Mouse (Mus musculus): ENCODE data around the gene Adam15. TPM values are rescaled to one million over a fixed set of nuclear protein-coding genes. Genes with fewer than 3 reads are reported as not detected.

The Adam15 gene
- total and polyA plus RNA-seq, 2 experiments from 2014 or later = 53.3 to 56.4 TPM

DNA sequence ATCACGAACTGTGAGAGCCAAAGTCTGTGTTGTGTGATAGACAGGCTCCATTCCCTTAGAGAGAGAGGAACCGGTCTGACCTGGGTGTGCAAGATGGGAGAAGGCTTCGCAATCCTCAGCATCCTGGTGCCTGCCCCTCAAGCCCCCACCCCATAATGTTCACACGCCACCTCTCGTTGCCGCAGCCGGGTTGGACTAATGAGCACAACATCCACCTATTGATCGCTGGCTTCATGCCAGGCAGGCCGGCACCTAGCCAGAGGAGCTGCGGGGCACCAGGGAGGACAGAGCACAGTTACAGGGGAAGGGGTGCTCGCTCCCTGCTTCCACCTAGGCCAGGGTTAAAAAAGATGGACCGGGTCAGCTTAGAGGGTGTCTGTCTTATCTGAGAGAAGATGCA, 17.3 kb downstream of the Adam15 start:
- Histone ChIP-seq H3K4me2 (ENCODE audit: low read depth) (no peak overlapping the region), H3K36me3 (ENCODE audit: insufficient read depth) (peaks cover 9% of the 10 kb centered on the region), H3K27me3 (ENCODE audit: insufficient read depth, low read length) (no peaks in the 10 kb centered on the region), H3K27ac (ENCODE audit: low read depth, low read length) (no peak overlapping the region), H3K4me3 (ENCODE audit: low read depth, low read length) (no peak overlapping the region), H3K9ac (no peak overlapping the region; the same call in 1 of the 2 replicates), H3K4me1 (ENCODE audit: insufficient read depth) (peaks cover 17% of the 10 kb centered on the region), H3K9me3 (ENCODE audit: low read length) (no peaks in the 10 kb centered on the region)
- no peak for TF ChIP-seq CTCF (IDR thresholded peaks at IDR 0.05; ENCODE audit: low read depth)
- DNase-seq (no peak), ATAC-seq (no peak)
- 30% methylated on average over 12 of the region's 12 CpGs for WGBS

DNA sequence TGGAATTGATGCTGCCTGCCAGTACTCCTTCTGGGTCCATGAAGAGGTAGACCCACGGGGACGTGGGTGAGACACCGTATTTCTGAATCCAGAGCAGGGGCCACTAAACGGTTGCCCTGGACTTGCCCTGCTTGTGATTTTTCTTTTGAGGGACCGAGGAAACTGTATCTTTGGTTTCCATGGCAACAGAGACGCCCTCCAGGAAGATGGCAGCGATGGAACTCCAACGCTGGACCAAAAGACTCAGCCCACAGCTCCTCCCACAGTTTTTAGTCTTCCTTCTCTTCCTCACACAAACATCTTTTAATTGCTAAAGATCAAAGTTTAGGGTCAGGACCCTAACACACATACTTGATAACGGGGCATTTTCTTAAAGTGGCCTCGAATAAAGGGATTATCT, 17.8 kb downstream of the Adam15 start:
- DNase-seq = peak; percentile 49
- no peak overlapping the region for H3K4me3 ChIP-seq (ENCODE audit: low read depth, low read length)
- no peak overlapping the region for H3K4me2 ChIP-seq (ENCODE audit: low read depth)
- WGBS = 32% methylated on average over 10 of the region's 10 CpGs
- H3K27ac ChIP-seq (ENCODE audit: low read depth, low read length) = no peak overlapping the region
- no peaks in the 10 kb centered on the region for H3K9me3 ChIP-seq (ENCODE audit: low read length)
- no peak overlapping the region for H3K9ac ChIP-seq
- H3K4me1 ChIP-seq (ENCODE audit: insufficient read depth) = peaks cover 17% of the 10 kb centered on the region
- no peaks in the 10 kb centered on the region for H3K27me3 ChIP-seq (ENCODE audit: insufficient read depth, low read length)
- H3K36me3 ChIP-seq (ENCODE audit: insufficient read depth) = peaks cover 9% of the 10 kb centered on the region
- no peak for ATAC-seq
- TF ChIP-seq CTCF (IDR thresholded peaks at IDR 0.05; ENCODE audit: low read depth) = no peak

DNA sequence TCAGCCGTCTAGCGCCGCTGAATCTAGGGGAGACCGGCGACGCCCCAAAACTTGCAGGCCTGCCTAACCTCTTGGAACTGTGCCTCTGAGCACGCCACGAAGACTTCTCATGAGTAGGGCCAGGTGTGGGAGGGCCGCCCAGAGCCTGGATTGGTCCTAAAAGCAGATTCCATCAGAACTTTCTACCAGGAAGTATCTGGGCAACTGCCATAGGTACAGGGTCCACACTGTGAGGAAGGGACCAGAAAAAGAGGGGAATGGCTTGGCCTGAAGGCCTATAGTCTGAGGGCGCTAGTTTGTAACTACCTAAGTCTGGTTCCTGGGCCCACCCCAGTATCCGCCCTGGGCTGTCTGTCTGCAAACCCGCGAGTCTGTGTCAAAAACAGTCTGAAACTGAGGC, 18.2 kb downstream of the Adam15 start:
- no peak for ATAC-seq
- Histone ChIP-seq H3K4me2 (ENCODE audit: low read depth) (no peak overlapping the region), H3K4me1 (ENCODE audit: insufficient read depth) (peaks cover 16% of the 10 kb centered on the region), H3K27ac (ENCODE audit: low read depth, low read length) (no peak overlapping the region), H3K27me3 (ENCODE audit: insufficient read depth, low read length) (no peaks in the 10 kb centered on the region), H3K36me3 (ENCODE audit: insufficient read depth) (peaks cover 9% of the 10 kb centered on the region), H3K4me3 (ENCODE audit: low read depth, low read length) (no peak overlapping the region), H3K9ac (no peak overlapping the region), H3K9me3 (ENCODE audit: low read length) (no peaks in the 10 kb centered on the region)
- WGBS = 73% methylated on average over 13 of the region's 13 CpGs
- DNase-seq = no peak
- TF ChIP-seq CTCF (IDR thresholded peaks at IDR 0.05; ENCODE audit: low read depth) = no peak

DNA sequence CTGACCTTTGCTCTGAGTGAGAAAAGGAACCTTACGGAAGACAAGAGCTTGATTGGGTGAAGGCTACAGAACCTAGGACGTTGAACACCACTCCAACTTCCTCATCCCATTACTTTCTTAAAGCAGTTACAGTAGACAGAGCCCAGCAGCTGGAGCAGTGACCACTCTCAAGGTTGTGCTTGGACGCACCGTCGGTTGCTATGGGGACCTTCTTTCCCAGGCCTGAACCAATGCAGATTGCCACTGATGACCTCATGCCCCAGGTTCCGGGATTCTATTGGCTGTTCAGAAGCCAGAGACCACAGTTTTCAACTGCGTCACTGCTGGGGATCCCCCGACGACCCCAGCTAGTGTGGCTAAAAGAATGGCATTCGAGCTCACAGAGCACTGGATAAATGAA, 18.8 kb downstream of the Adam15 start:
- no peak for TF ChIP-seq CTCF (IDR thresholded peaks at IDR 0.05; ENCODE audit: low read depth)
- Histone ChIP-seq H3K9me3 (ENCODE audit: low read length) (no peaks in the 10 kb centered on the region), H3K27ac (ENCODE audit: low read depth, low read length) (no peak overlapping the region), H3K4me3 (ENCODE audit: low read depth, low read length) (no peak overlapping the region), H3K36me3 (ENCODE audit: insufficient read depth) (peaks cover 9% of the 10 kb centered on the region), H3K27me3 (ENCODE audit: insufficient read depth, low read length) (no peaks in the 10 kb centered on the region), H3K4me1 (ENCODE audit: insufficient read depth) (peaks cover 10% of the 10 kb centered on the region), H3K4me2 (ENCODE audit: low read depth) (no peak overlapping the region), H3K9ac (no peak overlapping the region)
- WGBS = 25% methylated on average over 10 of the region's 10 CpGs
- DNase-seq = no peak
- ATAC-seq = peak; percentile 44

DNA sequence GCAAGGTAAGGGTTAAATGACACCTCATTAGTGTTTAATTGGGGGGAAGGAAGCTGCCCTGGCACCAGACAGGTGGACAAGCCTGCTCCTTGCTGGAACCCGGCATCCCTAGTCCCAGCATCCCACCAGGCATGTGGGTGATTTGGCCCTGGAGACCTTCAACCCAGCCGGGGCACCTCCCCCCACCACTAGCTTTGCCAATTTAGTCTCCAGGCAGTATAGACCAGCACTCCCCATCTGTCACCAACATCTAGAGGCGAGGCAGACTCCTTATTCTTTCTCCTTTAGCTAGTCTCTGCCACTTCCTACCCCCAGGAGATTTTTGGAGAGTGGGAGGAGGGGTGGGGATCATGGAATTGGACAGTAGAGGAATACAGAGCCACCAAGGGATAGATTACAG, 19.4 kb downstream of the Adam15 start:
- 39% methylated on average over 3 of the region's 3 CpGs for WGBS
- Histone ChIP-seq H3K9ac (no peak overlapping the region), H3K4me3 (ENCODE audit: low read depth, low read length) (no peak overlapping the region), H3K4me1 (ENCODE audit: insufficient read depth) (peaks cover 9% of the 10 kb centered on the region), H3K4me2 (ENCODE audit: low read depth) (no peak overlapping the region), H3K36me3 (ENCODE audit: insufficient read depth) (peaks cover 9% of the 10 kb centered on the region), H3K27ac (ENCODE audit: low read depth, low read length) (no peak overlapping the region), H3K27me3 (ENCODE audit: insufficient read depth, low read length) (no peaks in the 10 kb centered on the region), H3K9me3 (ENCODE audit: low read length) (no peaks in the 10 kb centered on the region)
- ATAC-seq = no peak
- DNase-seq = no peak
- TF ChIP-seq CTCF (IDR thresholded peaks at IDR 0.05; ENCODE audit: low read depth) = no peak

DNA sequence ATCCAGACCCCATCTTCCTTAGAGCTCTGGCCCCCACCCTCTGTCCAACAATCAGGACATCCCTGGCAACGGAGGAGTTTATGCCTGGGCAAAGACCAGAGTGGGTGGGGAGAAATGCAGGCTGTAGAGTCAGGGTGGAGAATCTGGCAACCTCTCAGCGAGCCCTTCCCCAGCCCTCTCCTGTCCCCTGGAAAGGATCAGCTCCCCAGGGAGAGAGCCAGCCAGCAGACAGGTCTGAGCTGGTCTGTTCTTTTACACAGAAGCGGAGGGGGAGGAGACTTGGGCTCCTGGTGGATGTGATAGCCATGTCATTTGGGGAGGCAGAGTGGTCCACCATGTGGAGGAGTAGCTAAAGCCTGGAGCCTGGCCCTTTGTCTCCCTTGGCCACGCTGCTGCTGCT, 21.2 kb downstream of the Adam15 start:
- Histone ChIP-seq H3K9ac (no peak overlapping the region), H3K4me2 (ENCODE audit: low read depth) (no peak overlapping the region), H3K36me3 (ENCODE audit: insufficient read depth) (peaks cover 3% of the 10 kb centered on the region; the same call in 1 of the 2 replicates), H3K4me3 (ENCODE audit: low read depth, low read length) (no peak overlapping the region), H3K27ac (ENCODE audit: low read depth, low read length) (no peak overlapping the region), H3K9me3 (ENCODE audit: low read length) (no peaks in the 10 kb centered on the region), H3K4me1 (ENCODE audit: insufficient read depth) (peaks cover 9% of the 10 kb centered on the region), H3K27me3 (ENCODE audit: insufficient read depth, low read length) (no peaks in the 10 kb centered on the region)
- DNase-seq (no peak), ATAC-seq (no peak)
- no peak for TF ChIP-seq CTCF (IDR thresholded peaks at IDR 0.05; ENCODE audit: low read depth)
- 25% methylated on average over 4 of the region's 4 CpGs for WGBS

DNA sequence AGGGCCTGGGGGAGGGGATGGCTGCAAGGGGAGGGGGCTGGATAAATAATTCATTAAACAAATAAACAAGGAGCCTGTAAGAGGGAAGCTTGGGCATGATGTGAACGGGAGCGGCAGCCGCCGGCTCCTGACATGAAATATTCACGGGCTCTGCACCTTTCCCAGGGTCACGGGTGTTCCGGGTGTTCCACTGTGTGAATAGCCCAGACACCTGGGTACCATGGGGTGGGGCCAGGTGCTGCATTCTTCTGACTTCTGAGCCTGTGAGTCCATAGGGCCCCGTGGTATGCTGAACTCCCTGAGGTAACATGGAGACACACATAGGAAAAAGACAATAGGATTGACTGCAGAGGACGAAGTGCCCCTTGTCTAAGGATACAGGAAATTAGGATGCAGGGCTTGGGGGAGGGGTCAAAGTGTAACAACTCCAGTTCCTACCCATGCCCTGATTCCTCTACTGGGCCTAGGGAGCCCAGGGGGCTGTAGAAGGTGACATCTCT, 22.4 kb downstream of the Adam15 start:
- H3K4me1 ChIP-seq (ENCODE audit: insufficient read depth) = peaks cover 3% of the 10 kb centered on the region; the same call in 1 of the 2 replicates
- no peaks in the 10 kb centered on the region for H3K27me3 ChIP-seq (ENCODE audit: insufficient read depth, low read length)
- TF ChIP-seq CTCF (IDR thresholded peaks at IDR 0.05; ENCODE audit: low read depth) = no peak
- WGBS = 63% methylated on average over 9 of the region's 9 CpGs
- no peak overlapping the region for H3K27ac ChIP-seq (ENCODE audit: low read depth, low read length)
- no peak overlapping the region for H3K4me2 ChIP-seq (ENCODE audit: low read depth)
- no peaks in the 10 kb centered on the region for H3K36me3 ChIP-seq (ENCODE audit: insufficient read depth)
- ATAC-seq (no peak), DNase-seq (no peak)
- no peak overlapping the region for H3K9ac ChIP-seq
- no peak overlapping the region for H3K4me3 ChIP-seq (ENCODE audit: low read depth, low read length)
- no peaks in the 10 kb centered on the region for H3K9me3 ChIP-seq (ENCODE audit: low read length)

Data from forebrain, postnatal 0 days (tissue).